Mouse (Mus musculus): ENCODE measurements around the gene Smim7. TPM values are rescaled to one million over a fixed set of nuclear protein-coding genes. Genes with fewer than 3 reads are reported as not detected.

Gene Smim7
- polyA plus RNA-seq, 1 experiment: 0.97 TPM

DNA sequence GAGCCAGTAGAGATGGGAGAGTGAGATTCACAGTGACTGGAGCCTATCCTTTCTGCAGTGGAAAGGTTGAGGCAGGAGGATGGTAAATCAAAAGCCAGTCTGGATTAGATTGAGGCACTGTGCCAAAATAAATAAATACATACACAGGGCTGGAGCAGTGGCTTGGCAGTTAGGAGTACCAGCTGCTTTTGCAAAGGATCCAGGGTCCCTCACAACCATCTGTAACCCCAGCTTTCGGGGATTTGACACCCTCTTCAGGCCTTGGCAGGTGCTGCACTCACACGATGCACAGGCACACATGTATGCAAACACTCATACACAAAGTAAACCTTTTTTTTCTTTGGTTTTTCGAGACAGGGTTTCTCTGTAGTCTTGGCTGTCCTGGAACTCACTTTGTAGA is 6.4 kb upstream of the Smim7 start:
- peaks cover 22% of the 10 kb centered on the region for H3K4me1 ChIP-seq (ENCODE audit: control insufficient read depth)
- no peaks in the 10 kb centered on the region for H3K36me3 ChIP-seq (ENCODE audit: control insufficient read depth)
- H3K27me3 ChIP-seq (ENCODE audit: control insufficient read depth): peaks cover 7% of the 10 kb centered on the region
- no peaks in the 10 kb centered on the region for H3K9me3 ChIP-seq (ENCODE audit: control insufficient read depth, low read length)
- no peak overlapping the region for H3K4me3 ChIP-seq (replicated peaks)
- TF ChIP-seq GATA1 (IDR thresholded peaks at IDR 0.05; ENCODE audit: low read length) (no peak), TAL1 (IDR thresholded peaks at IDR 0.05; ENCODE audit: low read length) (no peak)

DNA sequence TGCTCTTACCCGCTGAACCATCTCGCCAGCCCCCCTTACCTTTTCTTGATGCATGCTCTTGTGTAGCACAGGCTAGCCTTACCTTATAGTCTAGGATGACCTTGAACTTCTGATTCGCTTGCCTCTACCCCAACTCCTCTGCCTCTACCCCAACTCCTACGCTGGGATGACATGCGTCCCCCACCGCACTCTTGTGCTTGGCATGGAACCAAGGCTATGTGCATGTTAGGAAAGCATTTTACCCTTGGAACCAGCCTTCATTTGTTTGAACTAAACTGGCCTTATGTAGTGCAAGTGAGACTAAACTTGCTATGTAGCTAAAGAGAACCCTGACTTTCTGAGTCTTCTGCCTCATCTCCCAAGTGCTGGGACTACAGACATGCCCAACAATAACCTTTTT is 5.0 kb upstream of the Smim7 start:
- peaks cover 35% of the 10 kb centered on the region for H3K4me1 ChIP-seq (ENCODE audit: control insufficient read depth)
- TF ChIP-seq TAL1 (IDR thresholded peaks at IDR 0.05; ENCODE audit: low read length) (no peak), GATA1 (IDR thresholded peaks at IDR 0.05; ENCODE audit: low read length) (no peak)
- H3K27me3 ChIP-seq (ENCODE audit: control insufficient read depth): peaks cover 11% of the 10 kb centered on the region
- H3K9me3 ChIP-seq (ENCODE audit: control insufficient read depth, low read length): no peaks in the 10 kb centered on the region
- H3K36me3 ChIP-seq (ENCODE audit: control insufficient read depth): no peaks in the 10 kb centered on the region
- no peak overlapping the region for H3K4me3 ChIP-seq (replicated peaks)

DNA sequence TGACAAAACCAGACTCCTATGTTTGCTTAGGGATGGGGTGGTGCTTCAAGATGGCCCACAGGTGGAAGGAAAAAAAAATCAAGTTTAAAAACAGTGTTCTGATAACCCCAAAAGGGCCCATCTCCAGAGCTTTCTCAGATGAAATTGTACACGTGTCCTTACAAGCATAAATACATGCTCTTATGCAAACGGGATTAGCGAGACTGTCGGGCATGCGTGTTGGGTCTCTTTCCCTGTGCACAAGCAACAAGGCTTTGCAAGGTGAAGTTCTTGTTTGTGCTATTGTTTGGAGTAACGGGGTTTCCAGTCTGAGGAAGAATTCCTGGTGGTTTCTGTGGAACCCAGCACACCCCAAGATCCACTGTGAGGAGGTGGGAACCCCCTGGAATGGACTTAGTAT is 2.6 kb upstream of the Smim7 start:
- Histone ChIP-seq H3K27me3 (ENCODE audit: control insufficient read depth) (peaks cover 11% of the 10 kb centered on the region), H3K4me1 (ENCODE audit: control insufficient read depth) (peaks cover 39% of the 10 kb centered on the region), H3K36me3 (ENCODE audit: control insufficient read depth) (peaks cover 13% of the 10 kb centered on the region), H3K4me3 (replicated peaks) (no peak overlapping the region), H3K9me3 (ENCODE audit: control insufficient read depth, low read length) (no peaks in the 10 kb centered on the region)
- TF ChIP-seq GATA1 (IDR thresholded peaks at IDR 0.05; ENCODE audit: low read length) (no peak), TAL1 (IDR thresholded peaks at IDR 0.05; ENCODE audit: low read length) (no peak)

DNA sequence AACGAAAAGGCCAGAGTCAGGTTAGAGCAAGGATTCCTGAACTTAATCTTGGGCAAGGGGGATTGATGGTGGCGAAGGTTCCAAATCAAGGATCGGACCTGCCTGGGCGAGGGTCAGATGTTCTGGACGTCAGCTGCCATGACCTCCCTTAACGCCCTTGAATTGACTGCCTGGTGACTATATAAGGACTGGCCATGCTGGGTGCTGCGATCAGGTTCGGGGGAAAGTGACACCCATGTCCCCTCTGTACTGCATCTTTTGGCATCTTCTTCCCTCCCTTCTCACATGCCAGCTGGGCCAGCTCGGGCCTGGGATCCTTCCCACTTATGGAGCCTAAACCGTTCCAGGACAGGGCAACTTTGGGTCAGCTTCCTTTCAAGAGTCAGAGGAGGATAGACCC is 1.6 kb upstream of the Smim7 start:
- H3K27me3 ChIP-seq (ENCODE audit: control insufficient read depth): peaks cover 11% of the 10 kb centered on the region
- peak overlapping the region; percentile 91 for H3K4me3 ChIP-seq (replicated peaks)
- peaks cover 36% of the 10 kb centered on the region for H3K4me1 ChIP-seq (ENCODE audit: control insufficient read depth)
- H3K36me3 ChIP-seq (ENCODE audit: control insufficient read depth): peaks cover 22% of the 10 kb centered on the region
- H3K9me3 ChIP-seq (ENCODE audit: control insufficient read depth, low read length): no peaks in the 10 kb centered on the region
- TF ChIP-seq GATA1 (IDR thresholded peaks at IDR 0.05; ENCODE audit: low read length): no peak
- TF ChIP-seq TAL1 (IDR thresholded peaks at IDR 0.05; ENCODE audit: low read length): no peak

DNA sequence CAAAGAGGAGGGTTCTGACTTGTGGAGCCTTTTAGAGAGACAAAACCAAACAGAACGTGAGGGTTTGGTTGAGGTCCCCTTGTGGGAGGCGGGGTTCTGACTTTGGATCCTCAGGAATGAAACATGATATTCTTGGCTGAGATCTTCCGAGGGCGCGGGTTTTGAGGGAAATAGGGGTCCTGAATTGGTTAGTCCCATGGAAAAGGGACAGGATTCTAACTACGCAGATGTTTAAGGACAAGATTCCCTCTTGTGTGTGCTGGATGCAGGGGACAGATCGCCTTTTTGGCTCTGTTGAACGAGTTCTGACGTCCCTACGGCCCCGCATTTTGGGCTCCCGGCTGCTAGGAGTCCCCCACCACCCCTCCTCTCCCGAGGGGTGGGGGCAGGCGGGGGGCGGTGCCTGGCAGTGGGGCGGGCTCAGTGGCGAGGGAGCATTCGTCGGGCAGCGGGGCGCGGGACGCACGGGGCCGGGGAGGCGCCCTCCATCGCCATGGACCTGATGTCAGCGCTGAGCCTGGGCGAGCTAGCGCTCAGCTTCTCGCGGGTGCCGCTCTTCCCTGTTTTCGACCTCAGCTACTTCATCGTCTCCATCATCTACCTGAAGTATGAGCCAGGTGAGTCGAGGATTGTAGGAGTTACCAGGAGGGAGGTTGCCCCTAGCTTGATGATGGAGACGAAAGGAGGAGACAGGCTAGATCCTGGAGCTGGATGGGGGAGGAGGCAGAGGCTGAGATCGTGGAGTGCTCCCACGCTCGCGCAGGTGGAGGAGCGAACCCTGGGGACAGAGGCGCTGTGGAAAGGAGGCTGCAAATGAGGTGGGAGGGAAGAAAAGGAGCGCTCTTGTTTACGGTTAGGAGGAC is 954 bp upstream of the Smim7 start, which contains the start of gene Tmem38a:
Tmem38a (plus strand) TSS at position 445 of the 863 bp plus-strand sequence.
- Histone ChIP-seq H3K36me3 (ENCODE audit: control insufficient read depth) (peaks cover 29% of the 10 kb centered on the region), H3K9me3 (ENCODE audit: control insufficient read depth, low read length) (no peaks in the 10 kb centered on the region), H3K4me3 (replicated peaks) (peak within 1 kb of the TSS; percentile 91), H3K4me1 (ENCODE audit: control insufficient read depth) (peaks cover 36% of the 10 kb centered on the region), H3K27me3 (ENCODE audit: control insufficient read depth) (peaks cover 11% of the 10 kb centered on the region)
- TF ChIP-seq GATA1 (IDR thresholded peaks at IDR 0.05; ENCODE audit: low read length) (no peak), TAL1 (IDR thresholded peaks at IDR 0.05; ENCODE audit: low read length) (no peak)

DNA sequence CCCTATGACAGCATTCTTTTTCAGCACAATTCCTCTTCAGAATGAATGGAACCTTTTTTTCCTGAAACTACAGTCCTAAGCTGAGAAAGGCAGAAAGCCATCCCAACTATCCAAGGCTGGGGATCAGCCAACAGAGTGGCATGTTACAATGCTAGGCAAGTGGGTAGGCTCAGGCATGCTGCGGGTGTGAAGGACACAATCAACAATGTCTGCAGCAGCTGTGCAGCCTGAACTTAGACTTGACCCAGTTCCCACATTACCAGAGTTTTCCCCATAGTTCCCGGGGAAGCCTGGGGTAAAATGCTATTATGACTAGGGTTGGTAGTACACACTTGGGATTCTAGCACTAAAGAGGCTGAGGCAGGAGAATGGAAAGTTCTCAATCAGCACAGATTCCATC is 4.9 kb downstream of the Smim7 start:
- H3K36me3 ChIP-seq (ENCODE audit: control insufficient read depth): peaks cover 74% of the 10 kb centered on the region
- no peaks in the 10 kb centered on the region for H3K9me3 ChIP-seq (ENCODE audit: control insufficient read depth, low read length)
- peaks cover 17% of the 10 kb centered on the region for H3K4me1 ChIP-seq (ENCODE audit: control insufficient read depth)
- TF ChIP-seq TAL1 (IDR thresholded peaks at IDR 0.05; ENCODE audit: low read length): no peak
- TF ChIP-seq GATA1 (IDR thresholded peaks at IDR 0.05; ENCODE audit: low read length): no peak
- H3K4me3 ChIP-seq (replicated peaks): no peak overlapping the region
- H3K27me3 ChIP-seq (ENCODE audit: control insufficient read depth): no peaks in the 10 kb centered on the region

DNA sequence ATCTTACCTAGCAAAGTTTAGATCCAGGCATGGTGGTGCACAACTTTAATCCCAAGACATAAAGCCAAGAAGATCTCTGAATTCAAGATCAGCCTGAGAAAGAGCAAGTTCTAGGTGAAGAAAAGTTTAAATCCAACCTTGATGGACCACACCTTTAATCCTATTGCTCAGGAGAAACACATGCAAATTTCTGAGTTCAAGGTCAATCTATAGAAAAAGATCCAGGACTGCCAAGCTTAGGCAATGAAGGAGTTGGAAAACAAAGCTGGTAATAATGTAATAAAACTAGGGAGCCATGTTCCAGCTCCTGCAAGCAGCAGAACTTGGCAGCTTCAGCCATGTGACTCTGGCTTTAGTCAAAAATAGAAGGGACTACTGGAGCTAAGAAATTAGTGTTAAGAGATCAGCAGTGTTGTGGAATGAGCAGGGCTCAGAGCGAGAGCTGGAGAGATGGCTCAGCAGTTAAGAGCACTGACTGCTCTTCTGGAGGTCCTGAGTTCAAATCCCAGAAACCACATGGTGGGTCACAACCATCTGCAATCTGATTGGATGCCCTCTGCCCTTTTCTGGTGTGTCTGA is 9.7 kb downstream of the Smim7 start:
- Histone ChIP-seq H3K36me3 (ENCODE audit: control insufficient read depth) (peaks cover 49% of the 10 kb centered on the region), H3K4me3 (replicated peaks) (no peak overlapping the region), H3K4me1 (ENCODE audit: control insufficient read depth) (no peaks in the 10 kb centered on the region), H3K27me3 (ENCODE audit: control insufficient read depth) (no peaks in the 10 kb centered on the region), H3K9me3 (ENCODE audit: control insufficient read depth, low read length) (no peaks in the 10 kb centered on the region)
- no peak for TF ChIP-seq TAL1 (IDR thresholded peaks at IDR 0.05; ENCODE audit: low read length)
- no peak for TF ChIP-seq GATA1 (IDR thresholded peaks at IDR 0.05; ENCODE audit: low read length)

DNA sequence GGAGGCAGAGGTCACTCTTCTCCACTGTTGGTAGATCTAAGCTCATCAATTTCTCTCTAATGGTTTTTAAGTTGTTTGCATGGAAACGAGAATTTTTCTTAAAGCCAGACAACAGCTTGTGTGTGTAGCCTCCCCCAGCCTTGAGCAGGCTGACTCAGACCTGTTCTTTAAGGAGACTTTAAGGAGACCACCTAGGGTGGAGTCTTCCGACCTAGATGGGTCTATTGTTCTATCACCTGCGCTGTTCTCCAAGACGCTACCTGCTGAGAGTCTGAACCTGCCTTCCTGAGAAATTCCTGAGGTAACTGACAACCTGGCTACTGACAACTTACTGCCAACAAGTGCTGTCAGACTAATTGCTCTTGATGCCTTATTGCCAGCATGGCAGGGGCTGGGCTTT is 15.1 kb downstream of the Smim7 start:
- H3K4me1 ChIP-seq (ENCODE audit: control insufficient read depth): no peaks in the 10 kb centered on the region
- peaks cover 13% of the 10 kb centered on the region for H3K36me3 ChIP-seq (ENCODE audit: control insufficient read depth)
- no peaks in the 10 kb centered on the region for H3K9me3 ChIP-seq (ENCODE audit: control insufficient read depth, low read length)
- no peak overlapping the region for H3K4me3 ChIP-seq (replicated peaks)
- H3K27me3 ChIP-seq (ENCODE audit: control insufficient read depth): no peaks in the 10 kb centered on the region
- no peak for TF ChIP-seq GATA1 (IDR thresholded peaks at IDR 0.05; ENCODE audit: low read length)

DNA sequence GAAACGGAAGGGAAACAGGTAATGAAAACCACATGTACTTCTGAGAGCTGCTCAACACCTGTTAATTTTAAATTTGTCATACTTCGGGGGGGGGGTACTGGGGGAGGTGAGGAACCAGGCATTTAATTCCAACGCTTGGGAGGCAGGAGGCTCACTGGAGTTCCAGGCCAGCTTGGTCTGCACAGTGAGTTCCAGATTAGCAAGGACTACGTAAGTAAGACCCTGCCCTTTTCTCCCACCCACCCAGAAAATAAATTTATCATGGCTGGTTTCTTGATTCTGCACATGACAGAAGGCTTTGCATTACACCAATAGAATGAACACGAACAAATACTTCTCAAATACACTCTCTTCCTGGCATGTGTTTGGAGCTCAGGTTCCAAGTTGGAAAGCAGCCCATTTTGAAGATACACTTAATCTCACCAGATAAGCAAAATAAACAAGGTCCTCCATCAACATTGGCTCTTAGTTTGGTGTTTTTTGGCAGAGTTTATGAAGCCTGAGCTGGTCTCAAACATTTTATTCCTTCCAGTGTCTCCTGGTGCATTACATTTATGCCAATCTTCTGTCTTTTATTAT is 21.5 kb downstream of the Smim7 start:
- Histone ChIP-seq H3K9me3 (ENCODE audit: control insufficient read depth, low read length) (no peaks in the 10 kb centered on the region), H3K27me3 (ENCODE audit: control insufficient read depth) (no peaks in the 10 kb centered on the region), H3K4me3 (replicated peaks) (peak overlapping the region; percentile 98), H3K4me1 (ENCODE audit: control insufficient read depth) (peaks cover 41% of the 10 kb centered on the region), H3K36me3 (ENCODE audit: control insufficient read depth) (peaks cover 19% of the 10 kb centered on the region)
- TF ChIP-seq GATA1 (IDR thresholded peaks at IDR 0.05; ENCODE audit: low read length): no peak
- no peak for TF ChIP-seq TAL1 (IDR thresholded peaks at IDR 0.05; ENCODE audit: low read length)
